Mouse (Mus musculus): ENCODE results near the gene Atg10. TPM values are rescaled to one million over a fixed set of nuclear protein-coding genes. Genes with fewer than 3 reads are reported as not detected.

Gene Atg10
- total and polyA plus RNA-seq, 2 experiments from 2014 or later = 7.5 to 10.7 TPM

DNA sequence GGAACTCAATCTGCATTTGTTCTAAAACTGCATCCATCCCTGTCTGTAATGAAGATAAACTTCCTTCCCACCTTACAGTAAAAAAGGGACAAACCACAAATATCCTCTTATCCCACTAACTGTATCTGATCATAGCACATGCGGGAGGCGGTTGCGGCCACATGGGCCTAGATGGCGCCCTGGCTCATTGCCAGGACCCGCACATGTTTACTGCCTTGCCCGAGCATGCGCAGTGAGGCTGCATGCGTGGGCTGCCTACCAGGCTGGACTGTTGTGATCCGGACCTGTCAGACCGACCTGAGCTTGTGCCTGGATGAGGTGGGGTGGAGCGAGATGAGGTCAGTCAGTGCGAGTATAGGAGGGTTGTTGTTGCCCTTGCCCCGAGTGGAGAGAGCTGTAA, 230.2 kb downstream of the Atg10 start:
- H3K27ac ChIP-seq (ENCODE audit: low read depth, low read length) = no peak overlapping the region
- no peak overlapping the region for H3K4me3 ChIP-seq (ENCODE audit: low read depth, low read length)
- H3K27me3 ChIP-seq (ENCODE audit: insufficient read depth, low read length) = no peaks in the 10 kb centered on the region
- no peak overlapping the region for H3K9ac ChIP-seq
- H3K4me1 ChIP-seq (ENCODE audit: insufficient read depth) = no peaks in the 10 kb centered on the region
- no peaks in the 10 kb centered on the region for H3K9me3 ChIP-seq (ENCODE audit: low read length)
- TF ChIP-seq CTCF (IDR thresholded peaks at IDR 0.05; ENCODE audit: low read depth) = no peak
- no peak for DNase-seq
- H3K4me2 ChIP-seq (ENCODE audit: low read depth) = no peak overlapping the region
- no peaks in the 10 kb centered on the region for H3K36me3 ChIP-seq (ENCODE audit: insufficient read depth)
- 80% methylated on average over 13 of the region's 13 CpGs for WGBS
- no peak for ATAC-seq

DNA sequence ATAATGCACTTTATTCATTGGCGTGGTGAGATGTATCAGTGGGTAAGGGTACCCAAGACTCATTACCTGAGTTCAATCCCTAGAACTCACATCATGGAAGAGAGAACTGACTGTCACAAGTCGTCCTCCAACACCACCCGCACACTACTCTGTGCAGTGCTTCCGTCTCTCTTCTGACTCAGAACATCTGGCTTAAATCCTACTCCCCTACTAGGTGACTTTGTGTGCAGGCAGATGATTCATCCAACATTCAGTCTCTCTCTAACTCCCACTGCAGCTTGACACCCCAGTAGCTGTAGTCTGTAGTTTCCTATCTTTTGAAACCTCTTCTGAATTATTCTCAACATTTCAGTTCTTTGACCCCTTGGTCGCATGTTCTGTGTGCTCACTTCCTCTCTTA, 230.8 kb downstream of the Atg10 start:
- H3K4me1 ChIP-seq (ENCODE audit: insufficient read depth) = no peaks in the 10 kb centered on the region
- H3K27me3 ChIP-seq (ENCODE audit: insufficient read depth, low read length) = no peaks in the 10 kb centered on the region
- DNase-seq (no peak), ATAC-seq (no peak)
- H3K4me3 ChIP-seq (ENCODE audit: low read depth, low read length) = no peak overlapping the region
- TF ChIP-seq CTCF (IDR thresholded peaks at IDR 0.05; ENCODE audit: low read depth) = no peak
- 92% methylated on average over 5 of the region's 5 CpGs for WGBS
- H3K4me2 ChIP-seq (ENCODE audit: low read depth) = no peak overlapping the region
- no peaks in the 10 kb centered on the region for H3K36me3 ChIP-seq (ENCODE audit: insufficient read depth)
- no peaks in the 10 kb centered on the region for H3K9me3 ChIP-seq (ENCODE audit: low read length)
- no peak overlapping the region for H3K27ac ChIP-seq (ENCODE audit: low read depth, low read length)
- no peak overlapping the region for H3K9ac ChIP-seq

DNA sequence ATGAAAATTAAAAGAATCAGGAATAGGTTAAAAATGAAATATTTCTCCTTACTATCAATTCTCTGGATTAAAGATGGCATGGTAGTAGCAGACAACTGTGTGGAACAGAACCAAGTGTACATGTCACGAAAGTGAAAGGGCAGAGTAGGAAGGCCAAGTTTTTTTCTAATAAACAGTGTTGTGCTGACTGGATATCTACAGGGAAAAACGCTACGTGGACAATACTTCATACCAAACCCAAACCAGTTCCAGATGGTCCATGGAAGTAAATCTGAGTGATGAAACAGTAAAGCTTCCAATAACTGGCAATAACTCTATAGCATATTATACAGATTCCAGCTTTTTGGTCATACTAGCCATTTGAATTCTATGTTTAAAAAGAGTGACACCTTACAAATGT, 235.5 kb downstream of the Atg10 start:
- Histone ChIP-seq H3K27ac (ENCODE audit: low read depth, low read length) (no peak overlapping the region), H3K36me3 (ENCODE audit: insufficient read depth) (no peaks in the 10 kb centered on the region), H3K4me2 (ENCODE audit: low read depth) (no peak overlapping the region), H3K4me3 (ENCODE audit: low read depth, low read length) (no peak overlapping the region), H3K4me1 (ENCODE audit: insufficient read depth) (no peaks in the 10 kb centered on the region), H3K9ac (no peak overlapping the region), H3K9me3 (ENCODE audit: low read length) (no peaks in the 10 kb centered on the region), H3K27me3 (ENCODE audit: insufficient read depth, low read length) (no peaks in the 10 kb centered on the region)
- 87% methylated on average over 3 of the region's 3 CpGs for WGBS
- no peak for TF ChIP-seq CTCF (IDR thresholded peaks at IDR 0.05; ENCODE audit: low read depth)
- DNase-seq (no peak), ATAC-seq (no peak)

DNA sequence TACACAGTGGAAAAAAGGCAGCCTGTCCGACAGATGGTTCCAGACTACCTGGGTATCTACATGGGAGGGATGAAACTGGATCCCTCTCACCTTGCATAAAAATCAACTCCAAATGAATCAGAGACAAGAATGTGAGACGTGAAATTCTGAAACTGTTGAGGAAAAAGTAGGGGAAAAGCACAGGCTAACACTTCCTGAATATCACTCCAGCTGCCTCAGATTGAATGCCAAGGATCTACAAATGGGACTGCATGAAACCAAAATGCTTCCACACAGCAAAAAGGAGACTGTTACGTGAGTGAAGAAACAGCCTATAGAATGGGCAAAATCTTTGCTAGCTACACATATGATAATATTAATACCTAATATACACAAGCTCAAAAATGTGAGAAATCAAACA, 238.4 kb downstream of the Atg10 start:
- Histone ChIP-seq H3K27ac (ENCODE audit: low read depth, low read length) (no peak overlapping the region), H3K9ac (no peak overlapping the region), H3K9me3 (ENCODE audit: low read length) (no peaks in the 10 kb centered on the region), H3K36me3 (ENCODE audit: insufficient read depth) (no peaks in the 10 kb centered on the region), H3K4me3 (ENCODE audit: low read depth, low read length) (no peak overlapping the region), H3K27me3 (ENCODE audit: insufficient read depth, low read length) (no peaks in the 10 kb centered on the region), H3K4me2 (ENCODE audit: low read depth) (no peak overlapping the region), H3K4me1 (ENCODE audit: insufficient read depth) (no peaks in the 10 kb centered on the region)
- TF ChIP-seq CTCF (IDR thresholded peaks at IDR 0.05; ENCODE audit: low read depth) = no peak
- no peak for ATAC-seq
- 78% methylated on average over 3 of the region's 3 CpGs for WGBS
- DNase-seq = no peak

DNA sequence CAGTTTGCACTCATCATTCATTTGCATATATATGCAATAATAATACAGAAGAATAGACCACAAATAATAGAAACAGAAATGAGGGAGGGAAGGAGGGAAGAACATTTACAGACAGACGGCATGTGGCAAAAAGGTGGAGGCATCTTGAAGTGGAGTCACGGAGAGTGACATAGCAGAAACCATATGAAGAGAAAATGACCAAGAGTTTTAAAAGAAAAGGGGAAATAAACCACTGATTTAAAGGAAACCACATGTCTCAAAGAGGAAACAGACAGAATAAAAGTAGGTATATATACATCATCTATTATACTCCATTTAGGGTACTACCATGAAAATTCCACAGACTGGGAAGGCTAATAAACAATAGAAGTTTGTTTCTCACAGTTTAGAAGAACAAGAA, 239.7 kb downstream of the Atg10 start:
- H3K9ac ChIP-seq = no peak overlapping the region
- no peak overlapping the region for H3K4me2 ChIP-seq (ENCODE audit: low read depth)
- no peaks in the 10 kb centered on the region for H3K27me3 ChIP-seq (ENCODE audit: insufficient read depth, low read length)
- DNase-seq = no peak
- H3K27ac ChIP-seq (ENCODE audit: low read depth, low read length) = no peak overlapping the region
- no peaks in the 10 kb centered on the region for H3K9me3 ChIP-seq (ENCODE audit: low read length)
- TF ChIP-seq CTCF (IDR thresholded peaks at IDR 0.05; ENCODE audit: low read depth) = no peak
- 84% methylated on average over 2 of the region's 2 CpGs for WGBS
- no peak overlapping the region for H3K4me3 ChIP-seq (ENCODE audit: low read depth, low read length)
- no peak for ATAC-seq
- no peaks in the 10 kb centered on the region for H3K36me3 ChIP-seq (ENCODE audit: insufficient read depth)
- H3K4me1 ChIP-seq (ENCODE audit: insufficient read depth) = no peaks in the 10 kb centered on the region

DNA sequence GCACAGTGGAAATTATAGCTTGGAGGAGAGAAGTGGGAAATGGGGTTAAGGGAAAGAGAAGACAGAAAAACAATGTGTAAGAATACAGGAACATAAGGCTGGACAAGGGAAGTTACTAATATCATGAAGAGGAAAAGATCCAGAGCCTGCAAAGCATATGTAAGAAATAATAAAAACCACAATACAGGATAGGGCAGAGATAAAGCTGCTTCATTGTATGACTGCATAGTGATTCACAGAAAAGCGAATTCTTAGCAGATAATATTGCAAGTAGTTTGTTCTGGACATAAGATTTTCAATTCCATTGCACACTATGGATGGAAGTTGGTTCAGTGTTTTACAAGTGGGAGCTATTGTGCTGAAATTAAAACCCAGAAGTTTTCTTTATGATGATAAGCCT, 242.0 kb downstream of the Atg10 start:
- no peak overlapping the region for H3K27ac ChIP-seq (ENCODE audit: low read depth, low read length)
- WGBS = 90% methylated on average over 1 of the region's 1 CpGs
- no peak for ATAC-seq
- no peak overlapping the region for H3K9ac ChIP-seq
- no peak for TF ChIP-seq CTCF (IDR thresholded peaks at IDR 0.05; ENCODE audit: low read depth)
- no peak overlapping the region for H3K4me2 ChIP-seq (ENCODE audit: low read depth)
- H3K36me3 ChIP-seq (ENCODE audit: insufficient read depth) = no peaks in the 10 kb centered on the region
- no peak for DNase-seq
- no peaks in the 10 kb centered on the region for H3K9me3 ChIP-seq (ENCODE audit: low read length)
- no peaks in the 10 kb centered on the region for H3K27me3 ChIP-seq (ENCODE audit: insufficient read depth, low read length)
- H3K4me3 ChIP-seq (ENCODE audit: low read depth, low read length) = no peak overlapping the region
- no peaks in the 10 kb centered on the region for H3K4me1 ChIP-seq (ENCODE audit: insufficient read depth)

DNA sequence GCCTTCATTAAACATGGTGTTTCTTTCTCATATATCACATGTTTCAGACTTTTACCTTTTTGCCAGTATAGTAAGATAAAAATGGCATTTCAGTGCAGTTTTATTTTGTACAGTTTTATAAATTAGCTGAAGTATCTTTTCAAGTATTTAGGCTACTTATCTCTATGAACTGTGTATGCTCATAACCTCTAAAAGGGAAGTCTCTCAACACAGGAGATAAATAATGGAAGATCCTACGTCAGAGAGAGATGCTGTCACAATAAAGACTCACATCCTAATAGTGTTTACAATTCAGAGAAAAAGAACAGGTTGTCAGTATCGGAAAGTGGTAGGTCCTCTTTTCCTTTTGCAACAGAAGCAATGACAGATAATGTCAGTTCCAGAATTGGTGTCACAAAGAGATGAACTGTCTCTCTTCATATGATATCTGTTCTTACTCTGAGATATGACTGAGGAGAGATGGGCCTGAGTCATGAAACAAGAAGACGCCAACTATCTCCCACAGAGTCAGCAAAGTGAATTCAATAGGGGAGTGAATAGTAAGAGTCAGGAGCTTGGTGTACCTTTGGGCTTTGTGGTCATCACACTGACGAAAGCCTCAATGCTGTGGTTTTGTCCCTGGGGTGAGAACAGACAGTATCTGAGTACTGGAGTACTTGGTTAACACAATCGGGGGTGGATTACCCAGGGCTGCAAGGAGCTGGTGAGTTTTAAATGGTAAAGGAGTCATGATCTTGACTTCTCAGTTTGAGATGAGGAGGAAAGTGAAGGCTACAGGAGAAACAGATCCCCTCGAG, 242.7 kb downstream of the Atg10 start:
- H3K4me3 ChIP-seq (ENCODE audit: low read depth, low read length) = no peak overlapping the region
- whole genome bisulfite sequencing = 84% methylated on average over 6 of the region's 6 CpGs
- H3K27ac ChIP-seq (ENCODE audit: low read depth, low read length) = no peak overlapping the region
- H3K27me3 ChIP-seq (ENCODE audit: insufficient read depth, low read length) = no peaks in the 10 kb centered on the region
- H3K9ac ChIP-seq = no peak overlapping the region
- no peaks in the 10 kb centered on the region for H3K36me3 ChIP-seq (ENCODE audit: insufficient read depth)
- no peaks in the 10 kb centered on the region for H3K9me3 ChIP-seq (ENCODE audit: low read length)
- ATAC-seq = no peak
- no peak for TF ChIP-seq CTCF (IDR thresholded peaks at IDR 0.05; ENCODE audit: low read depth)
- no peaks in the 10 kb centered on the region for H3K4me1 ChIP-seq (ENCODE audit: insufficient read depth)
- H3K4me2 ChIP-seq (ENCODE audit: low read depth) = no peak overlapping the region
- DNase-seq = no peak
